Mouse (Mus musculus): ENCODE results near the gene Eif2b4. TPM values are rescaled to one million over a fixed set of nuclear protein-coding genes. Genes with fewer than 3 reads are reported as not detected.
A peak's percentile ranks its signal among the peaks of the same experiment; 100 is the strongest.

Eif2b4 gene
- polyA plus RNA-seq, 1 experiment from 2014 or later = 44.4 TPM

- WGBS = 27% methylated on average over 6 of the region's 6 CpGs
- H3K4me2 ChIP-seq (replicated peaks; ENCODE audit: low read depth, low read length) = peak overlapping the region; percentile 64
- ATAC-seq = peak; percentile 16
- peaks cover 8% of the 10 kb centered on the region; the same call in 1 of the 2 replicates for H3K4me1 ChIP-seq (ENCODE audit: insufficient read depth, low read depth, low read length)
- H3K27me3 ChIP-seq (replicated peaks; ENCODE audit: insufficient read depth, low read length) = no peaks in the 10 kb centered on the region
- peak overlapping the region; percentile 81; the same call in 1 of the 2 replicates for H3K27ac ChIP-seq (ENCODE audit: low read length)
- peak overlapping the region; percentile 73 for H3K9ac ChIP-seq (replicated peaks; ENCODE audit: low read depth)
- peak overlapping the region; percentile 63 for H3K4me3 ChIP-seq (ENCODE audit: low read depth, low read length)
- H3K9me3 ChIP-seq (ENCODE audit: low read length) = no peaks in the 10 kb centered on the region
- TF ChIP-seq EP300 (IDR thresholded peaks at IDR 0.05) (no peak), CTCF (IDR thresholded peaks at IDR 0.05) (no peak)
- no peak for DNase-seq (ENCODE audit: low spot score)
- H3K36me3 ChIP-seq (ENCODE audit: insufficient read depth, low read length) = peaks cover 16% of the 10 kb centered on the region
These were observed 39.6 kb downstream of the Eif2b4 start for GRCm38 (mm10) chr5:31153516-31154151.

GRCm38 (mm10) chr5:31151746-31152145 lies 41.5 kb downstream of the Eif2b4 start:
- Histone ChIP-seq H3K27ac (ENCODE audit: low read length) (no peak overlapping the region), H3K9ac (replicated peaks; ENCODE audit: low read depth) (no peak overlapping the region), H3K4me1 (ENCODE audit: insufficient read depth, low read depth, low read length) (peaks cover 8% of the 10 kb centered on the region; the same call in 1 of the 2 replicates), H3K4me3 (ENCODE audit: low read depth, low read length) (no peak overlapping the region), H3K36me3 (ENCODE audit: insufficient read depth, low read length) (peaks cover under 1% of the 10 kb centered on the region; the same call in 1 of the 2 replicates), H3K9me3 (ENCODE audit: low read length) (no peaks in the 10 kb centered on the region), H3K27me3 (replicated peaks; ENCODE audit: insufficient read depth, low read length) (no peaks in the 10 kb centered on the region), H3K4me2 (replicated peaks; ENCODE audit: low read depth, low read length) (no peak overlapping the region)
- TF ChIP-seq EP300 (IDR thresholded peaks at IDR 0.05) = no peak
- TF ChIP-seq CTCF (IDR thresholded peaks at IDR 0.05) = peak; percentile 36; the same call in 1 of the 2 replicates
- DNase-seq (ENCODE audit: low spot score) = peak; percentile 14
- no peak for ATAC-seq
- WGBS = 73% methylated on average over 3 of the region's 3 CpGs

- no peak overlapping the region for H3K4me3 ChIP-seq (ENCODE audit: low read depth, low read length)
- H3K9me3 ChIP-seq (ENCODE audit: low read length) = no peaks in the 10 kb centered on the region
- DNase-seq (ENCODE audit: low spot score) (peak; percentile 8), ATAC-seq (no peak)
- H3K4me2 ChIP-seq (replicated peaks; ENCODE audit: low read depth, low read length) = no peak overlapping the region
- TF ChIP-seq EP300 (IDR thresholded peaks at IDR 0.05) (no peak), CTCF (IDR thresholded peaks at IDR 0.05) (no peak)
- no peaks in the 10 kb centered on the region for H3K27me3 ChIP-seq (replicated peaks; ENCODE audit: insufficient read depth, low read length)
- no peak overlapping the region for H3K27ac ChIP-seq (ENCODE audit: low read length)
- no peaks in the 10 kb centered on the region for H3K36me3 ChIP-seq (ENCODE audit: insufficient read depth, low read length)
- peaks cover 8% of the 10 kb centered on the region; the same call in 1 of the 2 replicates for H3K4me1 ChIP-seq (ENCODE audit: insufficient read depth, low read depth, low read length)
- H3K9ac ChIP-seq (replicated peaks; ENCODE audit: low read depth) = no peak overlapping the region
- WGBS = 58% methylated on average over 4 of the region's 4 CpGs
These were observed 43.4 kb downstream of the Eif2b4 start for GRCm38 (mm10) chr5:31149781-31150180.

GRCm38 (mm10) chr5:31138968-31139425 lies 54.2 kb downstream of the Eif2b4 start:
- H3K27ac ChIP-seq (ENCODE audit: low read length) = no peak overlapping the region
- no peak overlapping the region for H3K9ac ChIP-seq (replicated peaks; ENCODE audit: low read depth)
- no peak overlapping the region for H3K4me3 ChIP-seq (ENCODE audit: low read depth, low read length)
- 13% methylated on average over 9 of the region's 9 CpGs for WGBS
- TF ChIP-seq EP300 (IDR thresholded peaks at IDR 0.05) (no peak), CTCF (IDR thresholded peaks at IDR 0.05) (no peak)
- ATAC-seq (no peak), DNase-seq (ENCODE audit: low spot score) (peak; percentile 25)
- peaks cover 42% of the 10 kb centered on the region for H3K27me3 ChIP-seq (replicated peaks; ENCODE audit: insufficient read depth, low read length)
- no peaks in the 10 kb centered on the region; the same call in 1 of the 2 replicates for H3K36me3 ChIP-seq (ENCODE audit: insufficient read depth, low read length)
- 0 out of 2 replicates have a peak, but pooled peaks cover 4% of the 10 kb centered on the region for H3K4me1 ChIP-seq (ENCODE audit: insufficient read depth, low read depth, low read length)
- no peaks in the 10 kb centered on the region for H3K9me3 ChIP-seq (ENCODE audit: low read length)
- peak overlapping the region; percentile 22; the same call in 1 of the 2 replicates for H3K4me2 ChIP-seq (replicated peaks; ENCODE audit: low read depth, low read length)

GRCm38 (mm10) chr5:31138241-31138967 lies 54.8 kb downstream of the Eif2b4 start, which contains the start of gene Ucn:
Ucn (minus strand) TSS chr5:31138829.
- peak; percentile 24 for DNase-seq (ENCODE audit: low spot score)
- ATAC-seq = peak; percentile 50; the same call in 1 of the 2 replicates
- TF ChIP-seq CTCF (IDR thresholded peaks at IDR 0.05) = no peak
- no peak for TF ChIP-seq EP300 (IDR thresholded peaks at IDR 0.05)
- 1% methylated on average over 52 of the region's 52 CpGs for WGBS
- no peaks in the 10 kb centered on the region for H3K9me3 ChIP-seq (ENCODE audit: low read length)
- H3K4me1 ChIP-seq (ENCODE audit: insufficient read depth, low read depth, low read length) = 0 out of 2 replicates have a peak, but pooled peaks cover 4% of the 10 kb centered on the region
- H3K9ac ChIP-seq (replicated peaks; ENCODE audit: low read depth) = no peak within 1 kb of the TSS
- peaks cover 42% of the 10 kb centered on the region for H3K27me3 ChIP-seq (replicated peaks; ENCODE audit: insufficient read depth, low read length)
- H3K36me3 ChIP-seq (ENCODE audit: insufficient read depth, low read length) = no peaks in the 10 kb centered on the region; the same call in 1 of the 2 replicates
- H3K4me3 ChIP-seq (ENCODE audit: low read depth, low read length) = peak within 1 kb of the TSS; percentile 10; the same call in 1 of the 2 replicates
- peak within 1 kb of the TSS; percentile 22 for H3K4me2 ChIP-seq (replicated peaks; ENCODE audit: low read depth, low read length)
- H3K27ac ChIP-seq (ENCODE audit: low read length) = no peak within 1 kb of the TSS

GRCm38 (mm10) chr5:31137658-31138057 lies 55.6 kb downstream of the Eif2b4 start:
- Histone ChIP-seq H3K4me3 (ENCODE audit: low read depth, low read length) (0 out of 2 replicates have a peak overlapping the region, but pooled peaks have one; percentile 10), H3K27ac (ENCODE audit: low read length) (no peak overlapping the region), H3K9ac (replicated peaks; ENCODE audit: low read depth) (no peak overlapping the region), H3K9me3 (ENCODE audit: low read length) (no peaks in the 10 kb centered on the region), H3K4me1 (ENCODE audit: insufficient read depth, low read depth, low read length) (0 out of 2 replicates have a peak, but pooled peaks cover 4% of the 10 kb centered on the region), H3K4me2 (replicated peaks; ENCODE audit: low read depth, low read length) (0 out of 2 replicates have a peak overlapping the region, but pooled peaks have one; percentile 22), H3K36me3 (ENCODE audit: insufficient read depth, low read length) (no peaks in the 10 kb centered on the region; the same call in 1 of the 2 replicates), H3K27me3 (replicated peaks; ENCODE audit: insufficient read depth, low read length) (peaks cover 42% of the 10 kb centered on the region)
- DNase-seq (ENCODE audit: low spot score) = no peak
- ATAC-seq = no peak
- TF ChIP-seq CTCF (IDR thresholded peaks at IDR 0.05) = no peak
- TF ChIP-seq EP300 (IDR thresholded peaks at IDR 0.05) = no peak
- whole genome bisulfite sequencing = 3% methylated on average over 13 of the region's 13 CpGs

Other genes with a start within 250 kb of the Eif2b4 start
- 1.8 and 2.3 TPM in 2 replicates for gene Cgref1, start 247.8 kb downstream of the Eif2b4 start, polyA plus RNA-seq (2015; fragmentation: Nextera tagmentation; extraction: Ambion mirVana)
- gene Preb, start 233.1 kb downstream of the Eif2b4 start, polyA plus RNA-seq (2015; fragmentation: Nextera tagmentation; extraction: Ambion mirVana) = 76.5 and 79.7 TPM in 2 replicates
- gene Tcf23, start 224.8 kb downstream of the Eif2b4 start, polyA plus RNA-seq (2015; fragmentation: Nextera tagmentation; extraction: Ambion mirVana) = 0.44 and 0.49 TPM in 2 replicates
- gene Atraid, start 145.1 kb downstream of the Eif2b4 start, polyA plus RNA-seq (2015; fragmentation: Nextera tagmentation; extraction: Ambion mirVana) = 260 and 289 TPM in 2 replicates
- 3.4 and 3.6 TPM in 2 replicates for gene Slc5a6, start 144.5 kb downstream of the Eif2b4 start, polyA plus RNA-seq (2015; fragmentation: Nextera tagmentation; extraction: Ambion mirVana)
- 4.1 and 4.2 TPM in 2 replicates for gene Cad, start 138.7 kb downstream of the Eif2b4 start, polyA plus RNA-seq (2015; fragmentation: Nextera tagmentation; extraction: Ambion mirVana)
- not detected in 2 replicates for gene Dnajc5g, start 87.1 kb downstream of the Eif2b4 start, polyA plus RNA-seq (2015; fragmentation: Nextera tagmentation; extraction: Ambion mirVana)
- gene Slc30a3, start 85.2 kb downstream of the Eif2b4 start, polyA plus RNA-seq (2015; fragmentation: Nextera tagmentation; extraction: Ambion mirVana) = not detected in 2 replicates
- gene Trim54, start 76.7 kb downstream of the Eif2b4 start, polyA plus RNA-seq (2015; fragmentation: Nextera tagmentation; extraction: Ambion mirVana) = 0.49 and 0.55 TPM in 2 replicates
- gene Ucn, start 54.6 kb downstream of the Eif2b4 start, polyA plus RNA-seq (2015; fragmentation: Nextera tagmentation; extraction: Ambion mirVana) = not detected in 2 replicates
- gene Mpv17, start 39.2 kb downstream of the Eif2b4 start, polyA plus RNA-seq (2015; fragmentation: Nextera tagmentation; extraction: Ambion mirVana) = 38.2 and 53.6 TPM in 2 replicates
- 0.73 TPM in 1 of 2 replicates, not detected in the other for gene Gm29609, start 13.5 kb downstream of the Eif2b4 start, polyA plus RNA-seq (2015; fragmentation: Nextera tagmentation; extraction: Ambion mirVana)
- 24.2 and 26.2 TPM in 2 replicates for gene Gtf3c2, start 13.3 kb downstream of the Eif2b4 start, polyA plus RNA-seq (2015; fragmentation: Nextera tagmentation; extraction: Ambion mirVana)
- gene Snx17, start 203 bp downstream of the Eif2b4 start, polyA plus RNA-seq (2015; fragmentation: Nextera tagmentation; extraction: Ambion mirVana) = 103 and 106 TPM in 2 replicates
- 6.6 and 7.4 TPM in 2 replicates for gene Zfp513, start 8.9 kb upstream of the Eif2b4 start, polyA plus RNA-seq (2015; fragmentation: Nextera tagmentation; extraction: Ambion mirVana)
- 77.6 TPM in 2 replicates for gene Ppm1g, start 27.3 kb upstream of the Eif2b4 start, polyA plus RNA-seq (2015; fragmentation: Nextera tagmentation; extraction: Ambion mirVana)
- gene Nrbp1, start 47.4 kb upstream of the Eif2b4 start, polyA plus RNA-seq (2015; fragmentation: Nextera tagmentation; extraction: Ambion mirVana) = 125 and 131 TPM in 2 replicates
- 0.45 and 0.62 TPM in 2 replicates for gene Gm9970, start 47.8 kb upstream of the Eif2b4 start, polyA plus RNA-seq (2015; fragmentation: Nextera tagmentation; extraction: Ambion mirVana)
- gene Krtcap3, start 58.3 kb upstream of the Eif2b4 start, polyA plus RNA-seq (2015; fragmentation: Nextera tagmentation; extraction: Ambion mirVana) = 44.5 and 50.4 TPM in 2 replicates
- gene Ift172, start 97.7 kb upstream of the Eif2b4 start, polyA plus RNA-seq (2015; fragmentation: Nextera tagmentation; extraction: Ambion mirVana) = 24.2 and 25.6 TPM in 2 replicates
- gene Fndc4, start 102.7 kb upstream of the Eif2b4 start, polyA plus RNA-seq (2015; fragmentation: Nextera tagmentation; extraction: Ambion mirVana) = 9.7 and 11.8 TPM in 2 replicates
- gene Gckr, start 104.0 kb upstream of the Eif2b4 start, polyA plus RNA-seq (2015; fragmentation: Nextera tagmentation; extraction: Ambion mirVana) = 0.08 TPM in 1 of 2 replicates, not detected in the other

All from lung, postnatal 0 days (tissue).